Mouse (Mus musculus): Measurements from ENCODE around the gene Bcl9l.

- peak; percentile 2; the same call in 1 of the 2 replicates for TF ChIP-seq CTCF (IDR thresholded peaks at IDR 0.05; ENCODE audit: extremely low read depth, insufficient read length, insufficient replicate concordance, low read depth, low read length)
- TF ChIP-seq POLR2A (IDR thresholded peaks at IDR 0.05; ENCODE audit: low read depth, low read length) = no peak
Observed at GRCm38 (mm10) chr9:44478959-44479605, 3.5 kb upstream of the Bcl9l start.

All from small intestine, adult 2 months (tissue).